Mouse (Mus musculus) cerebellum, adult 2 months (tissue): ENCODE results near the gene Sema7a. TPM values are rescaled to one million over a fixed set of nuclear protein-coding genes. Genes with fewer than 3 reads are reported as not detected.

Experiments used
- DNase-seq, 2 experiments: peaks; one replicate each; pipeline ENCODE4 v3.0.0; 2021
- H3K27ac ChIP-seq: fragments of 200-500 bp; 2 replicates; pipeline ENCODE4 v1.5.1; 2012; ENCODE audit warnings: low read length, control low read depth, inconsistent platforms; ENCODE audit not compliant: insufficient read depth
- H3K27me3 ChIP-seq: fragments of 200-500 bp; 2 replicates; pipeline ENCODE4 v1.6.1; 2012; ENCODE audit warnings: inconsistent platforms, mild to moderate bottlenecking, low read length, moderate library complexity; ENCODE audit not compliant: control insufficient read depth, insufficient read depth
- H3K4me1 ChIP-seq: fragments of 200-500 bp; 2 replicates; pipeline ENCODE4 v1.6.1; 2011; ENCODE audit warnings: low read length; ENCODE audit not compliant: control insufficient read depth, insufficient read depth
- H3K4me3 ChIP-seq: fragments of 200-500 bp; replicated peaks from 2 replicates; pipeline ENCODE3; 2011; ENCODE audit warnings: mild to moderate bottlenecking, low read depth, low read length, control low read depth; ENCODE audit not compliant: insufficient read depth
- CTCF ChIP-seq: fragments of 200-500 bp; IDR thresholded peaks from 2 replicates; pipeline ENCODE4 v1.5.1; 2011; ENCODE audit warnings: low read depth, mild to moderate bottlenecking, control low read depth, low read length, moderate library complexity, borderline replicate concordance; ENCODE audit not compliant: insufficient read depth
- POLR2A ChIP-seq: fragments of 200-500 bp; IDR thresholded peaks from 2 replicates; pipeline ENCODE4 v1.6.1; 2011; ENCODE audit warnings: low read length, control low read depth, borderline replicate concordance; ENCODE audit not compliant: insufficient read depth
- WGBS: fragments of 180-500 bp; shearing (Covaris S2); methylation state at CpG from one replicate; pipeline ENCODE4 v1.1.7; 2018; 5-methylcytosine and 5-hydroxymethylcytosine counted together
- polyA plus RNA-seq: library from polyadenylated mRNA; depleted of rRNA; stranded (reverse); fragments of >200 nt; gene quantifications from 2 replicates; pipeline ENCODE4 v1.2.3, GENCODE M21; 2012; rRNA removed

Gene Sema7a
- 177 and 189 TPM in 2 replicates for polyA plus RNA-seq

DNA sequence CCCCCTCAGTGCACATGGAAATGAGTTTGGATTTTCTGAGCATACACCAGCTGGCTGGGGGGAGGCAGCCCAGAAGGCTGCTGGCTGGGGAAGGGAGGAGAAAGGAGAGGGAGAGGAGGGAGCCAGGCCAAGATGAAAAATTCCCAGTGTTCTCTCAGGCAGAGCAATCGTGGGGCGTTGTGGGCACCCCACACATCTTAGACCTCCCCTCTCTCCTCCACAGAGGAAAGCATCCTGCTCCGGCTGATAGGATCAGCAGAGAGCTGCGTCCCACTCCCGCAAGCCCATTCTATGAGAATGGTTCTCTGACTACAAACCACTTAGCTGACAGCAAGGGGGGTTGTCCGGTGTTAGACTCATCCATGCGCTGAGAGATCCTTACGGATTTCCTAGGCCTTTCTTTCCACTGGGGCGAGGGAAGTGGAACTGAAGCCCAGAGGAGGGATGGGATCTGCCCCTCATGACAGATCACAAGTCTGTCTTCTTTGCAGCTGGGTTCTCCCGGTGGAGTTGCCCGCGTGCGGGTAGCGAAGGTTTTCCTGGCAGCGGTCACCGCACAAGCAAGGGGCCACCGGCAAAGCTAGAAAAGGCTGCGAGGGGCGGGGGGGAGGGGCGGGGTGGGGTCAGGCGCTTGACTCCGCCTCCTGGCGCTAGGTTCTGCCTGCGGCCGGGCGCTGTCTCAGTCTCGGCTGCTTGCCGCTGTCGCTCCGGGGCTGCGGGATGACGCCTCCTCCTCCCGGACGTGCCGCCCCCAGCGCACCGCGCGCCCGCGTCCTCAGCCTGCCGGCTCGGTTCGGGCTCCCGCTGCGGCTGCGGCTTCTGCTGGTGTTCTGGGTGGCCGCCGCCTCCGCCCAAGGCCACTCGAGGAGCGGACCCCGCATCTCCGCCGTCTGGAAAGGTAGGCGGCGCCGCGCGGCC, at the start of gene Sema7a:
Gene Sema7a (plus strand): TSS at position 682 of the 918 bp plus-strand sequence.
- 1% methylated on average over 60 of the region's 60 CpGs for WGBS
- peak; percentile 91 to 94 for DNase-seq

DNA sequence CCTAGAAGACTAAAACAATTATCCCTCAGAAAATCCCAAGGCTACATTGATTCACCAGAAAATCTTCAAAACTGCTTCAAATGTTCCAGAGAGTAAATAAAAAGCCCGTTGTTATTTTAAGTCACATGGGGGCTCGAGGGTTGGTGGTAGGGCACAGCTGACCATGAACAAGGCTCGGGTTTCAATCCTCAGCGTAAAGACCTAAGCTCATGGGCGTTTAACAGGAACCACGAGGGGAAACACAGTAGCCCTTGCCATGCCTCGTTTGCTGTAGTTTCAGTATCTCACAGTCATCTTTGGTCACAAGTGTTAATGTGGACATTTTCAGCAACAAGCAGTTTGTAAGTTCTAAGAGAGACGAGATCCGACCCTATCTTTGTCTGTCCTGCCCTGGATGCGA, 39.4 kb upstream of the Sema7a start:
- 54% methylated on average over 10 of the region's 10 CpGs for WGBS
- no peak for TF ChIP-seq POLR2A
- TF ChIP-seq CTCF: no peak
- DNase-seq: no peak
- no peak overlapping the region for H3K4me3 ChIP-seq
- H3K27ac ChIP-seq: no peak overlapping the region
- H3K27me3 ChIP-seq: no peaks in the 10 kb centered on the region; the same call in 1 of the 2 replicates
- H3K4me1 ChIP-seq: no peaks in the 10 kb centered on the region

More for the DNA sequence above, at the start of gene Sema7a:
- TF ChIP-seq POLR2A (peak; percentile 95), CTCF (no peak)
- H3K4me3 ChIP-seq: peak within 1 kb of the TSS; percentile 67
- peak within 1 kb of the TSS; percentile 97 for H3K27ac ChIP-seq
- H3K4me1 ChIP-seq: peaks cover 47% of the 10 kb centered on the region
- no peaks in the 10 kb centered on the region for H3K27me3 ChIP-seq

DNA sequence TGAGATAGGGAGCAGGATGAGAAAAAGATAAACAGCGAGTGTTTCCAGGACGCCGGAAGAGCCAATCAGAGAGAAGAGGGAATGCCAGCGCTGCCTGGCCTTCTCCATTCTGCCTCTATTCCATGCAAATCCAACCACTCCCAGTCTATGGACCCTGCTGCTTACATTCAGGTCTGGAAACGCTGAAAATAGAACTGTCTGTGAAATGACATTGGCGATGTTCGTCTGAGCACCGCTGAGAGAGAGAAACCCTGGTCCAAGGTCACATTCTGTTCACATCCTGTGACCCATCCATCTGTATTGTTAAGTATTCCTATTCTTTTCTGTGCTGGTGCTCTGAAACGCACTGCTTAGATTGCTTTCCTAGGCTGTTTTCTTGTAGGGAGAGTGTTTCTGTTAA, 38.7 kb upstream of the Sema7a start:
- TF ChIP-seq CTCF: no peak
- TF ChIP-seq POLR2A: no peak
- Histone ChIP-seq H3K4me3 (no peak overlapping the region), H3K27ac (no peak overlapping the region), H3K4me1 (no peaks in the 10 kb centered on the region), H3K27me3 (no peaks in the 10 kb centered on the region; the same call in 1 of the 2 replicates)
- 25% methylated on average over 9 of the region's 9 CpGs for WGBS
- DNase-seq: no peak

DNA sequence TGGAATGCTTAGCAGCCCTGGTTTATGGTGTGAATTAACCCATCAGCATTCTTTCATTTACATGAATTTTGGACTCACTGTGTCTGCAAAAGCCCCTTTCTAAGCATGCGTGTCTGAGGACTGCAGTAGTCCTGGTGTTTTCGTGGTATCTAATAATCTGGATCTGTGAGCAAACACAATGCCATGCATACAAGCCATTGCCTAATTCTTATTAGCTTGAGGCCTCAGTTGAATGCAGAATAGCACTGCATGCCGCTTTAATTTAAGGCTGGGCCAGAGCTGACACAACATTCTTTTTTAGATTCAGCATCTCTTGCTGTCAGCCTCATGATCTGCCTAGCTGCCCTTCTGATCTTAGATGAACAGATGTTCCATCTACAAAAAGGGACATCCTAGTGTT, 38.3 kb upstream of the Sema7a start:
- no peaks in the 10 kb centered on the region; the same call in 1 of the 2 replicates for H3K27me3 ChIP-seq
- H3K27ac ChIP-seq: no peak overlapping the region
- no peaks in the 10 kb centered on the region for H3K4me1 ChIP-seq
- DNase-seq: no peak
- no peak overlapping the region for H3K4me3 ChIP-seq
- 49% methylated on average over 3 of the region's 3 CpGs for WGBS
- TF ChIP-seq POLR2A (no peak), CTCF (no peak)

DNA sequence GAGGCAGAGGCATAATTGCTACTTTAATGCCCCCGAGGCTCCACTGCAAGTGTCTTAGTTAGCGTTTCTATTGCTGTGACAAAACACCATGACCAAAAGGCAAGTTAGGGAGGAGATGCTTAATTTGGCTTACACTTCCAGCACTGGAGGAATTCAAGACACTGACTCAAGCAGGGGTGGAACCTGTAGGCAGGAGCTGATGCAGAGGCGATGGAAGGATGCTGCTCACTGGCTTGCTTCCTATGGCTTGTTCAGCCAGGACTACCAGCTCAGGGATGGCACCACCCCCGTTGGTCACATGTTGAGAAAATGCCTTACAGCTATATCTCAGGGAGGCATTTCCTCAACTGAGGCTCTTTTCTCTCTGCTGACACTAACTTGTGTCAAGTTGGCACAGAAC, 37.8 kb upstream of the Sema7a start:
- Histone ChIP-seq H3K4me1 (no peaks in the 10 kb centered on the region), H3K27ac (no peak overlapping the region), H3K4me3 (no peak overlapping the region), H3K27me3 (no peaks in the 10 kb centered on the region; the same call in 1 of the 2 replicates)
- 66% methylated on average over 4 of the region's 4 CpGs for WGBS
- DNase-seq: no peak
- TF ChIP-seq CTCF (no peak), POLR2A (no peak)

DNA sequence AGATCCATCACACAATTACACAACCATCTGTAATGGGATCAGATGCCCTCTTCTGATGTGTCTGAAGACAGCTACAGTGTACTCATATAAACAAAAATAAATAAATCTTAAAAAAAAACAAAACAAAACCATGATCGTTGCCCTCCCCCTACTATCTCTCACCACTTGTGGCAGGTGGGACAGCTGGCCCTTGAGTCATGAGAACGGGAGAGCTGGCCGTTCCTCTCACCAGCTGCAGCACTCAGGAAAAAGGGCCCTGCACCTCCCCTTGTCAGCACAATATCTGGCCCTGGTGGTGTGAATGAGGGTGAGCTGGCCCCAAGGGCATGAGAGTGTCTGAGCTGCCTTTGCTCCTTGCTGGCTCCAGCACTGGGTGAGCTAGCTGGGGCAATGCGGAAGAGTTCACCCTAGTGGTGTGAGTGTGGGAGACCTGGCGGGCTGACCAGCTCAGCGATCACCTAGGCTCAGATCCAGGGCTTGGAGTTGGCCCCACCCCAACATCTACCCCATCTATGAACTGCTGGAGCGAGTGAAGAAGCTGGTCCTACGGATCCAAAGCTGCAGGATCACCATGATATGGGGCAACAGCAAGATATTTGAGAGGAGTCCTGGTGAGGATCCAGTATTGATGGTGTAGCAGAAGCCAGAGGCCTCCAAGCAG, 36.2 kb upstream of the Sema7a start:
- Histone ChIP-seq H3K4me1 (no peaks in the 10 kb centered on the region), H3K27ac (no peak overlapping the region), H3K4me3 (no peak overlapping the region), H3K27me3 (no peaks in the 10 kb centered on the region; the same call in 1 of the 2 replicates)
- DNase-seq: no peak
- 41% methylated on average over 8 of the region's 8 CpGs for WGBS
- TF ChIP-seq CTCF (no peak), POLR2A (no peak)

DNA sequence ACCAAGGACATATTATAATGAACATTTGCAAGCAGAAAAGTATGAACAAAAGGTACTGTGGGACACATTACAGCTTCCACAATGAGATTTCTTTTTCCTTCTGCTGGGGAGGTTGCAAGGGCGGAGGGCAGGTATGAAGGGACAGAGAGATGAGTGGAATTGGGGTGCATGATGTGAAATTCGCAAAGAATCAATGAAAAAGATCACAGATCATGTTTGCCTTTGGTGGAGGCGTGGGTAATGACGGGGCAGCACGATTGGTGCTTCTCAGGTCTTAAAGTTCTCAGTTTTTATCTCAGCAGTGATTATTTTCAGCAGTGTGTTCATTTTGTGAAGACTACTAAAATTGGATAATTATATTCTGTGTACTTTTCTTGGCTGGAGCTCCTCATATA, 35.7 kb upstream of the Sema7a start:
- Histone ChIP-seq H3K4me3 (no peak overlapping the region), H3K27me3 (no peaks in the 10 kb centered on the region; the same call in 1 of the 2 replicates), H3K27ac (no peak overlapping the region), H3K4me1 (no peaks in the 10 kb centered on the region)
- no peak for DNase-seq
- 98% methylated on average over 5 of the region's 5 CpGs for WGBS
- TF ChIP-seq POLR2A (no peak), CTCF (no peak)

DNA sequence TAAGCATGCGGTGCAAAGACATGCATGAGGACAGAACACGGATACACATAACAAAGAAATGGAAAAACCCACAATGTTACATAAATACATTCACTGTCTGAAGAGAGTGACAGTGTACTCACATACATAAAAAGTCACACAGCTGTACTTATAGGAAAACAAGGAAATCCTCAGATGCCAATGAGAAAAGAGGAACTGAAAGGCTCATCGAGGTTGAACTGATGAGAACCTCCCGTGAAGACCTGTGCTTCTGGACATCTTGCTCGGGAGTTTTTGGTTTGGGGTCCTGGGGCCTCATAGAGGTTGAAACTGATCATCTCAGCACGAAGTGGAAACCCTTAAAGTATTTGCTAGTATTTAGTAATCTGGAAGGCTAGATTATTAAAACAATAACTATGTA, 32.7 kb upstream of the Sema7a start:
- H3K4me3 ChIP-seq: no peak overlapping the region
- H3K4me1 ChIP-seq: peaks cover 3% of the 10 kb centered on the region; the same call in 1 of the 2 replicates
- no peak for DNase-seq
- no peaks in the 10 kb centered on the region; the same call in 1 of the 2 replicates for H3K27me3 ChIP-seq
- TF ChIP-seq CTCF: no peak
- TF ChIP-seq POLR2A: no peak
- no peak overlapping the region for H3K27ac ChIP-seq
- WGBS: 78% methylated on average over 6 of the region's 6 CpGs
